Mouse (Mus musculus) limb, embryonic 10.5 days (tissue): ENCODE results near the gene Parp11. TPM values are rescaled to one million over a fixed set of nuclear protein-coding genes. Genes with fewer than 3 reads are reported as not detected.
"Not testable (repeated sequence)": the region's sequence is repeated elsewhere in the genome, so short reads cannot be mapped to it uniquely, and the experiment has no call there.

ENCODE experiments used
- DNase-seq: peaks from one replicate; pipeline ENCODE4 v3.0.0-alpha.2; 2017; ENCODE audit warnings: low spot score
- H3K27ac ChIP-seq: fragments of 300-500 bp; sonication (generic); 2 replicates; pipeline ENCODE4 v1.5.1; 2016; ENCODE audit warnings: mild to moderate bottlenecking
- H3K27me3 ChIP-seq: fragments of 300-500 bp; sonication (generic); 2 replicates; pipeline ENCODE4 v1.6.1; 2016; ENCODE audit warnings: low read depth, mild to moderate bottlenecking; ENCODE audit not compliant: poor library complexity, severe bottlenecking
- H3K36me3 ChIP-seq: fragments of 300-500 bp; sonication (generic); 2 replicates; pipeline ENCODE4 v1.6.1; 2016; ENCODE audit warnings: mild to moderate bottlenecking, moderate library complexity
- H3K4me1 ChIP-seq: fragments of 300-500 bp; sonication (generic); 2 replicates; pipeline ENCODE4 v1.6.1; 2016
- H3K4me3 ChIP-seq: fragments of 300-500 bp; sonication (generic); 2 replicates; pipeline ENCODE4 v1.5.1; 2016; ENCODE audit warnings: mild to moderate bottlenecking, moderate library complexity
- H3K9me3 ChIP-seq: fragments of 300-500 bp; sonication (generic); replicated peaks from 2 replicates; pipeline ENCODE4 v1.6.1; 2016; ENCODE audit warnings: mild to moderate bottlenecking
- WGBS: fragments of 180-500 bp; shearing (Covaris S2); methylation state at CpG from one replicate; pipeline ENCODE4 v1.1.7; 2016; 5-methylcytosine and 5-hydroxymethylcytosine counted together
- polyA plus RNA-seq: library from polyadenylated mRNA; unstranded; fragments of >200 nt; fragmentation: Nextera tagmentation; extraction: Ambion mirVana; gene quantifications from 2 replicates; pipeline ENCODE4 v1.2.1, GENCODE M21; 2016

The Parp11 gene
- polyA plus RNA-seq, 1 experiment from 2014 or later: 29.6 TPM

DNA sequence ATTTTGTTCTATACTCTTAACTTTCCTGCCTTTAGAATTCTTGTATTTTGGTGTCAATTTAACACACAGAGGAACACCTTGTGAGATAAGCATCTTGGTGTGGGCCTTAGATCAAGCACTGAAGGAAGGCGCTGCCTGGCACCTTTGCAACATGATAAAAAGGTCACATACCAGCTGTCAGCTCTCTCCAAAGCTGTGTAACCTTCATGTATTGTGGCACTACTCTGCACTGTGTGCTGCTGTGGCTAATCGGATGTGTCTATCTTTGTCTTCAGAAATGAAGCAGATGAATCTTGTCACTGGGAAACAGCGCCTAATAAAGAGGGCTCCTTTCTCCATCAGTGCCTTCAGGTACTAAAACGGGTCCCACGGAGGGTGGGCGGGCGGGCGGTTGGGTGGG is 27.3 kb downstream of the Parp11 start:
- no peaks in the 10 kb centered on the region for H3K9me3 ChIP-seq
- H3K27me3 ChIP-seq: no peaks in the 10 kb centered on the region
- DNase-seq: no peak
- 0 out of 2 replicates have a peak, but pooled peaks cover 3% of the 10 kb centered on the region for H3K4me1 ChIP-seq
- H3K27ac ChIP-seq: no peak overlapping the region
- WGBS: 81% methylated on average over 8 of the region's 8 CpGs
- no peak overlapping the region for H3K4me3 ChIP-seq
- H3K36me3 ChIP-seq: peaks cover 44% of the 10 kb centered on the region

DNA sequence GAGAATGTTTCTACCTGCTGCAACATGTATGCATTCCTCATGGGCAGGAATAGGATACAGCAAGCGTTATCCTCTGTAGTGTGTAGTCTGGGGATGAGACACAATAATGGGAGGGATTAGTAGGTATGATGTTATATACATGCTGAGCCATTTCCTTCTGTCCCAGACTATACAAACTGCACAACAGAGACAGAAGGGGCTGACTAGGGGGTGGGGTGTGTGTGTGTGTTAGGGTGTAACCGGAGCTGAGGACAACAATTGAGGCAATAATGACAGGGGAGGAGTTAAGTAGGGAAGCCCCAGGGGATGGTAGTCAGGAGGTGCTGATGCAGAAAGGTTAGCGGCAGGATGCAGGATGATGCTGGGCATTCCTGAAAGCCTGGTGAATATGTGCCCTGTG is 28.6 kb downstream of the Parp11 start:
- Histone ChIP-seq H3K27ac (no peak overlapping the region), H3K9me3 (no peaks in the 10 kb centered on the region), H3K36me3 (peaks cover 47% of the 10 kb centered on the region), H3K4me3 (no peak overlapping the region), H3K4me1 (0 out of 2 replicates have a peak, but pooled peaks cover 3% of the 10 kb centered on the region), H3K27me3 (no peaks in the 10 kb centered on the region)
- WGBS: 34% methylated on average over 3 of the region's 3 CpGs
- DNase-seq: no peak

DNA sequence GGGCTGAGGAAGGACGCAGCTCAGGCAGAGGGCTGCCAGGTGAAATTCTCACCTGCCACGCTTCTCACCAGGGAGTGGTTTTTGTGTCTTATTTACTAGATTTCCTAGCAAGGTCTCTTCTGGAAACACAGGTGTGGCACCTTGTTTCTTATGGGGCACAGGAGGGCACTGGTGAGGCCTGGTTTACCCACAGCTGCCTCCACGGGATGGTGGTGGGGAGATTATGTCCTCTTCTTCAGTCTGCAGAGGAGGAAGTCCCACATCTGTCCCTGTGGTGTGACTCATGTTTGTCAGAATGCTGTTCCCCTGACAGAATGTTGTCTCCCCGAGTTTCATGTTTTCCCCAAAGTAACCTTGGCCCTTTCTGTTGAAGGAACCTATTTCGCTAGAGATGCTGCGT is 44.4 kb downstream of the Parp11 start:
- 80% methylated on average over 6 of the region's 6 CpGs for WGBS
- Histone ChIP-seq H3K36me3 (peaks cover 28% of the 10 kb centered on the region), H3K27ac (no peak overlapping the region), H3K9me3 (no peaks in the 10 kb centered on the region), H3K4me3 (no peak overlapping the region), H3K27me3 (no peaks in the 10 kb centered on the region), H3K4me1 (peaks cover 8% of the 10 kb centered on the region; the same call in 1 of the 2 replicates)
- no peak for DNase-seq

DNA sequence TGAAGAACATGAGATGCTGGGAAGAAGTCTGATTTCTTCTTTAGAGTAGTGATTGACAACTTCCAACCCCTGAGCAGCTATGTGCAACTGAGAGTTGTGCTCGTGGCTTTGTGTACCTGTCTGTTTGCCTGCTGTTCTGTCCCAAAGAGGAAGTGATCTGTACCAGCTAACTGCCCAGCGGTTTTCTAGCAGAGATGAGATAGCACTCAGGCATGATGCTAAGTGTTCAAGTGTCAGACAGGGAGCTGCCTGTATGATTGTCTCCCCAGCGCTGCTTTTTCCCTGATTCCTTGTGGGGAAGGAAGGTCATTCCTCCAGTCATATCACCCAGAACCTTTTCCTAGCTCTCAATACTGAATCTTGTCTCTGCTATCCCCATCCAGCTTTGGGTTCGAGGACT is 45.9 kb downstream of the Parp11 start:
- Histone ChIP-seq H3K27me3 (no peaks in the 10 kb centered on the region), H3K36me3 (peaks cover 25% of the 10 kb centered on the region), H3K27ac (no peak overlapping the region), H3K4me1 (peaks cover 23% of the 10 kb centered on the region), H3K4me3 (no peak overlapping the region), H3K9me3 (no peaks in the 10 kb centered on the region)
- WGBS: 83% methylated on average over 4 of the region's 4 CpGs
- no peak for DNase-seq

DNA sequence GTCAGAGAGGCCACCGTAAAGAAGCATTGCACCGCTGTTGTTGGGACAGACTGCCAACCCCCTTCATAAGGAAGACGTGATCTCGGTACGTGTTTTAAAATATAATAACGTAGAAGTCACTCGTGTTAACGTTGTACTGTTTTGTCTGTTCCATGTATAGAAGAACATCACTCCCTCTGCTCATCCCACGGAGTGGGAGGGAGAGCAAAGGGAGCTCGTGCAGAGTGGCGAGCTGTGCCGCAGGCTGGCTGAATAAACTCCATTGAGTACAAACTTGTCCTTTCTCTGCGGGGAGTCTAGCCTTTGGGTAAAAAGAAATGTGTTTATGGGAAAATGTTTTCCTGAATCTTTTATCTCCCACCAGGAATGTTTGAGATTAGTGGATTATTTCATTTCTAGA is 47.1 kb downstream of the Parp11 start:
- 92% methylated on average over 13 of the region's 13 CpGs for whole genome bisulfite sequencing
- H3K4me1 ChIP-seq: peaks cover 26% of the 10 kb centered on the region
- no peaks in the 10 kb centered on the region for H3K9me3 ChIP-seq
- H3K27me3 ChIP-seq: no peaks in the 10 kb centered on the region
- no peak overlapping the region for H3K4me3 ChIP-seq
- peaks cover 25% of the 10 kb centered on the region for H3K36me3 ChIP-seq
- H3K27ac ChIP-seq: no peak overlapping the region
- no peak for DNase-seq

DNA sequence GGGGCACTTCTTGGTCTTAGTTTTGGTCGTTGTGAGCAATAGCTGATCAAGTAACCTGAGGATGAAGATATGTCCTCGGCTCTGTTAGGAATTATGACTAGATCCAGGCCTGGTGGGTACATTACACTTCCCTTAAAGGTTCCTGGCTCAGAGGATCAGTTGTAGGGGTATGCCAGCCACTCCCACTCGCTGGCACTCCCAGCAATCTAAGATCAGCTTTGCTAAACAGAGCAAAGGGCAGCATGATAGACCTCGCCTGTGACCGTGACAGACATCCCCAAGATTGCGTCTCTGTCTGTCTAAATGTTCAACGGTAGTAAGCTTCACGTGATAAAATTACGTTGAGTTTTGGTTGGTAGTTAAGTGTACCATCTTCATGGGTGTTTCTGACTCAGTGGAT is 47.7 kb downstream of the Parp11 start:
- Histone ChIP-seq H3K27me3 (no peaks in the 10 kb centered on the region), H3K4me1 (peaks cover 26% of the 10 kb centered on the region), H3K9me3 (no peaks in the 10 kb centered on the region), H3K27ac (no peak overlapping the region), H3K36me3 (peaks cover 25% of the 10 kb centered on the region), H3K4me3 (no peak overlapping the region)
- WGBS: 94% methylated on average over 9 of the region's 9 CpGs
- DNase-seq: no peak

DNA sequence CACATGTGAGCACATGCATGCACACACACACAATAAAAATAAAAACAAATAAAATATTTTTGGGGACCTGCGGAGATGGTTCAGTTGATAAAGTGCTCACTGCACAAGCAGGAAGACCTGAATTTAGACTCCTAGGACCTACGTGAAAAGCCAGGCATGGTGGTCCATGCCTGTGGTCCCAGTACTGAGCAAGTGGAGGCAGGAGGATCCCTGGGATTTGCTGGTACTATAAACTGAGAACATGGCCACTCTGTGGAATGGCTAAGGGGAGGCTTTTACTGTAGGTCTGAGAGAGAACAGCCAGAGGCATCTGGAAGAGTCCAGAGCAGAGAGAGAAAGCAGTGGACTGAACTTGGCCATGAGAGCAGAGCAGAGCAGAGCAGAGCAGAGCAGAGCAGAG is 48.6 kb downstream of the Parp11 start:
- H3K27me3 ChIP-seq: no peaks in the 10 kb centered on the region
- no peak for DNase-seq
- peak overlapping the region; percentile 42; the same call in 1 of the 2 replicates for H3K27ac ChIP-seq
- WGBS: 86% methylated on average over 2 of the region's 2 CpGs
- peaks cover 26% of the 10 kb centered on the region for H3K4me1 ChIP-seq
- H3K4me3 ChIP-seq: no peak overlapping the region
- H3K36me3 ChIP-seq: peaks cover 20% of the 10 kb centered on the region
- H3K9me3 ChIP-seq: no peaks in the 10 kb centered on the region

DNA sequence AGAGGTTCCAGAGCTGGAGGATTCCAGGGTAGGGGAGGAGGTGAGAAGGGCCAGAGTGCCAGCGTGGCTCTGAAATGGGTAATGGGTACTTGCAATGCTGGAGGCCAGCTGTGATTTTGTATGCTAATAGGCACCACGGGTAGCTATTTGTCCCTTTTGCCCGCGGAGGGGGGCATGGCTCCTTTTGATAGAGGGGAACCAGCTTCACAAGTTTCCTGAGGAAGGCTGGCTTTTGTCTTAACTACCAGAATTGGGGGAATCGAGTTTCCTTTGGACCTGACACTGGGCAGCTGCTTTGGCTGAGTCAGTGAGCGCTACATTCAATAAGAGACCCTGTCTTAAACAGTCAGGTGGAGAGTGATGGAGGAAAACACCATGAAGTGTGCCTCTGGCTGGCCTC is 49.2 kb downstream of the Parp11 start:
- WGBS: 17% methylated on average over 6 of the region's 6 CpGs
- Histone ChIP-seq H3K4me3 (no peak overlapping the region), H3K36me3 (peaks cover 20% of the 10 kb centered on the region), H3K9me3 (no peaks in the 10 kb centered on the region), H3K4me1 (peaks cover 26% of the 10 kb centered on the region), H3K27ac (peak overlapping the region; percentile 42), H3K27me3 (no peaks in the 10 kb centered on the region)
- no peak for DNase-seq

DNA sequence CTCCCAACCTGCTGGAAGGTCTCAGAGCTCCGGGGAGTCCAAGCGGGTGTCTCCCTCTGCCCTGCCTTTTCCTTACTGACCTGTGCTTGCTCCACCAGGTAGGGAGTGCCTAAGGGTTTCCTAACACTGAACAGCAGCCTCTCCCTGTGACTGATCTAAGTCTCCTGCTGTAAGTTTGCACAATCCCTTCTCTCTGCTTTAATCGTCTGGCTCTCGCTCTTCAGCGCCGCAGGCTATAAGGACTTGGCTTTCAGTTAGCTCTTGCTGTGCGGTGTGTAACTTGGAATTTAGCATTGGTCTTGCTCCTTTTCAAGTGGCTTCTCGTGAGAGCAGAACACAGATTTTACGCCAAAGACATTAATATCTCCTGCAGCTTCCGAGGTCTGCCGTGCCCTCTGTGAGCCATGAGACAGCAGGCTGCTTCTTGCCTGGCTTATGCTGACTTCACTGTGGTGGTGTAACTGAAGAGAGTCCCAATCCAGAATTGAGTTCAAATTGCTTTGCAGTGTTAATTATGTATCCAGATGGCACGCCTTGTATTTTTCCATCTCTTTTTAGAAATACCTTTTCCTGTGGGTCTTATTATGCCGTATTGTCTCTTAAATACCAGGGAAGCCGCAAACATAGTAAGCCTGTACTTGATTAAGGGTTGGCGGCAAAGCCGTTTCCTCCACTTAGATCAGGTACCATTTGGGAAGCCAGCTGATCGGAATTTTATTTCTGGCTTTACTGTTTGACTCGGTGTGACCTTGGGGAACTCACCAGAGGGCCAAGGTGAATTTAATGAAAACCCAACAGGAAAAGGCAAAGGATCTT is 50.4 kb downstream of the Parp11 start:
- H3K9me3 ChIP-seq: no peaks in the 10 kb centered on the region
- H3K4me1 ChIP-seq: peaks cover 26% of the 10 kb centered on the region
- H3K27ac ChIP-seq: no peak overlapping the region
- 77% methylated on average over 18 of the region's 18 CpGs for WGBS
- no peak overlapping the region for H3K4me3 ChIP-seq
- peaks cover 11% of the 10 kb centered on the region; the same call in 1 of the 2 replicates for H3K36me3 ChIP-seq
- no peak for DNase-seq
- H3K27me3 ChIP-seq: no peaks in the 10 kb centered on the region

DNA sequence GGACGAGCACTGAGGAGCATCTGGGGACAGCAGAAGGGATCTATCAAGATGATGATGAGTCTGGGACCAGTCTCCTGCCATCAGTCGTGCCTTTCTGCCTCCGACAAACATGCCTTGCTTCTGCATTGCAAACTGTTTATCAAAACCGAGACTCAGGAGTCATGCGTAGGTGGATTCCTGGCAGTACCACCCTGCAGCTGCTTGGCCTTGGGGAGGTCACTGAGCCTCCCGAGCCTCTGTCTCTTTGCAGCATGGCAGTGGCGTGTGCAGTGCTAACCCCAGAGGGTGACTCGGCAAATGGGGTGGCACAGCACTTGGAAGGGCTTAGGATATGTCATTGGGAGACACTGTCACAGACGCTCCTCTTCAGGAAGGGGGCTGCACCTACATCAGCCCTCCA is 53.5 kb downstream of the Parp11 start:
- Histone ChIP-seq H3K9me3 (no peaks in the 10 kb centered on the region), H3K4me1 (peaks cover 26% of the 10 kb centered on the region), H3K27ac (no peak overlapping the region), H3K4me3 (no peak overlapping the region), H3K27me3 (no peaks in the 10 kb centered on the region), H3K36me3 (no peaks in the 10 kb centered on the region)
- no peak for DNase-seq
- 77% methylated on average over 9 of the region's 9 CpGs for WGBS

DNA sequence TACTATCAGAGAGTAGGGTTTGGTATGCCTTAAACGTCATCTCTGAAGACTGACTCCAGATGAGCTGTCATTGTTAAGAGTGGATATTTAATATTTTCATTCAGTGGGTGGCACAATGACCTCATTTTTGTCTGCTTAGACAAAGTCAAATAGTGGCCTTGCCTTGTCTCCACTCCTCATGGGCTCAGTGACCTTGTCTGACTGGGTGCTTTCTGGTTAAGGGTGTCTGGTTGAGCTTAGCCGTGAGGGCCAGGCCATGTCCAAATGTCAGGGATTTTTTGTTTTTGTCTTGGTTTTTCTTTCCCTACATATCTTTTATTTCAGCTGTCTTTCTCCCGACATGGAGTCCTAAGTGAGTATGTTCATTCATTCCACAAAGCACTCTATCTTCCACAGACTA is 54.2 kb downstream of the Parp11 start:
- no peak overlapping the region for H3K4me3 ChIP-seq
- peaks cover 21% of the 10 kb centered on the region for H3K4me1 ChIP-seq
- H3K27me3 ChIP-seq: no peaks in the 10 kb centered on the region
- 90% methylated on average over 3 of the region's 3 CpGs for WGBS
- no peak overlapping the region for H3K27ac ChIP-seq
- H3K36me3 ChIP-seq: no peaks in the 10 kb centered on the region
- DNase-seq: no peak
- no peaks in the 10 kb centered on the region for H3K9me3 ChIP-seq

DNA sequence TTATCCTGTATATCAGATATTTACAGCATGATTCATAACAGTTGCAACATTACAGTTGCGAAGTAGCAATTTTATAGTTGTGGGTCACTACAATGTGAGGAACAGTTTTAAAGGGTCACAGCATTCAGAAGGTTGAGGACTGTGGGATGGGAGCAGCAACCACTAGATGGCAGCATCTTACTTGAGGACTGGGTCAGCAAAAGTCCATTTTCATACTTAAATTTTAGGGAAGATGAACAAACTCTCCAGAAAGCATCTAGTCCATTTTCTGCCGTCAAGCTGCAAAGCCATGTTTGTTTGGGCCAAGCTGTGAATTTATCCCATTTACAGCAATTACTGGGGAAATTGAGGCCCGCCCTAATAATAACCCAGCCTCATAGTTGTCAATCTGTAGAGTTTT is 55.9 kb downstream of the Parp11 start:
- no peaks in the 10 kb centered on the region for H3K27me3 ChIP-seq
- WGBS: 66% methylated on average over 3 of the region's 3 CpGs
- H3K4me1 ChIP-seq: peaks cover 7% of the 10 kb centered on the region
- H3K27ac ChIP-seq: no peak overlapping the region
- H3K4me3 ChIP-seq: no peak overlapping the region
- peak; percentile 61 for DNase-seq
- H3K36me3 ChIP-seq: no peaks in the 10 kb centered on the region
- H3K9me3 ChIP-seq: no peaks in the 10 kb centered on the region

DNA sequence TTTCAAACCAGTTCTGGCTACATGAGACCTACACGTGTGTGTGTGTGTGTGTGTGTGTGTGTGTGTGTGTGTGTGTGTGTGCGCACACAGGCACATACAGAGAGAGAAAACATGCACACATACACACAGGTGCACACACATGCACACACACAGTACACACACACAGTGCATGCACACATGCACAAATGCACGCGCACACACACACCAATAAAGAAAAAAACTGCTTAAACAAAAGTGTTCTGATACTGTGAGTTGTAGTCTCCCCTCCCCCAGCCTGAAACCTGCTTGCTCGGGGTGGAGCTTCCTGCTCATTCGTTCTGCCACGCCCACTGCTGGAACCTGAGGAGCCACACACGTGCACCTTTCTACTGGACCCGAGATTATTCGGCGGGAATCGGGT is 67.1 kb downstream of the Parp11 start:
- H3K27ac ChIP-seq, H3K4me3 ChIP-seq, DNase-seq, H3K27me3 ChIP-seq, H3K9me3 ChIP-seq, H3K36me3 ChIP-seq, H3K4me1 ChIP-seq: not testable (repeated sequence)
- 89% methylated on average over 7 of the region's 12 CpGs for WGBS

DNA sequence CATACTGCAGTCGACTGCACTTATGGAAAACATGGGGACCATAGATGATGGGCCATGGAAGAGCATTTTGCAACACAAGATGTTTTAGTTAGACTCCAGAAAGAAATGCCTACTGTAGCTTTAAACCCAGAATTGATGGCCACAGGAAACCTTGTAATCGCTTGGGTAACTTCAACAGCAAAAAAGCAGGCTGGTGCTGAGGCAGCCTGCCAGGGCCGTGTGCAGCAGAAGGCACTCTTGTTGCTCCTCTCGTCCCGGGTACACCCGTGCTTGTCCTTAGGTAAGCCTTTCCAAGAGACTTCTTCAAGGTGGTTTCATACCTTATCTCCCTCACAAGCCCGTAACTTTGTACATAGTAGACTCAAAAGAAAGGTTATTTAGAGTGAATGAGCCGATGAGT is 74.5 kb downstream of the Parp11 start:
- Histone ChIP-seq H3K27me3 (no peaks in the 10 kb centered on the region), H3K4me1 (peaks cover 7% of the 10 kb centered on the region; the same call in 1 of the 2 replicates), H3K4me3 (no peak overlapping the region), H3K9me3 (no peaks in the 10 kb centered on the region), H3K27ac (no peak overlapping the region), H3K36me3 (no peaks in the 10 kb centered on the region)
- no peak for DNase-seq
- 77% methylated on average over 8 of the region's 8 CpGs for WGBS
